Comparison of ENCODE assay signal across 8 mouse cellular contexts in genomic region chr13:107887366-107888230, GRCm38 (mm10).
A peak's percentile ranks its signal among the peaks of the same experiment; 100 is the strongest.
DNase-seq lines count a peak whose midpoint lies in the region; ATAC-seq and TF ChIP-seq lines count a peak whose summit lies in the region.

No protein-coding gene starts in this region.

- H3K9me3 ChIP-seq in ES-Bruce4 (replicated peaks; ENCODE audit: control insufficient read depth, insufficient read depth, low read length, poor library complexity, severe bottlenecking), result no peaks in the 10 kb centered on the region
- H3K9me3 ChIP-seq in heart, embryonic 16.5 days (replicated peaks; ENCODE audit: control insufficient read depth, low read length), result no peaks in the 10 kb centered on the region
- no peaks in the 10 kb centered on the region for H3K9me3 ChIP-seq in midbrain, embryonic 10.5 days (replicated peaks)

- H3K9ac ChIP-seq in ES-Bruce4 (ENCODE audit: low read depth, poor library complexity, severe bottlenecking), result peak overlapping the region; percentile 76
- peak overlapping the region; percentile 85 for H3K9ac ChIP-seq in heart, embryonic 16.5 days (ENCODE audit: low read length)

- intact Hi-C loops in gastrocnemius, adult 2 months (cut with DNase I), result loop anchor here (10.0 kb wide), 2 partner anchors 133 to 273 kb away; no protein-coding TSS in a partner anchor
- intact Hi-C loops in left cerebral cortex, postnatal 36 days (cut with DNase I), result loop anchor here (5.0 kb wide), 3 partner anchors 40 to 120 kb away; no protein-coding TSS in a partner anchor
- intact Hi-C loops in gastrocnemius, postnatal 14 days (cut with DNase I; ENCODE audit: low total_unique reads), result loop anchor here (10.0 kb wide), 2 partner anchors 133 to 157 kb away; partner anchors contain the start of gene Smim15

- H3K4me2 ChIP-seq in heart, embryonic 16.5 days (ENCODE audit: low read depth, low read length), result peak overlapping the region; percentile 69

- H3K36me3 ChIP-seq in ES-Bruce4 (ENCODE audit: control insufficient read depth, insufficient read depth, low read length, poor library complexity, severe bottlenecking), result no peaks in the 10 kb centered on the region
- no peaks in the 10 kb centered on the region for H3K36me3 ChIP-seq in heart, embryonic 16.5 days (ENCODE audit: control insufficient read depth, insufficient read depth)
- no peaks in the 10 kb centered on the region for H3K36me3 ChIP-seq in midbrain, embryonic 10.5 days

- WGBS in heart, embryonic 16.5 days, result 8% methylated on average over 16 of the region's 16 CpGs
- WGBS in midbrain, embryonic 10.5 days, result under 1% methylated on average over 16 of the region's 16 CpGs

- no peak for DNase-seq in gastrocnemius, adult 2 months
- no peak for DNase-seq in gastrocnemius, postnatal 25 days
- DNase-seq in midbrain, embryonic 10.5 days (ENCODE audit: low spot score), result peak; percentile 51
- no peak for DNase-seq in left cerebral cortex, postnatal 36 days (ENCODE audit: low spot score in 2 of 2)
- DNase-seq in right cerebral cortex, postnatal 14 days, result no peak
- no peak for DNase-seq in gastrocnemius, postnatal 14 days

- ATAC-seq in heart, embryonic 16.5 days (replicated peaks; ENCODE audit: extremely low read depth, insufficient read depth, low FRiP score), result no peak

- H3K4me1 ChIP-seq in ES-Bruce4 (ENCODE audit: control insufficient read depth, insufficient read depth, low read length), result no peaks in the 10 kb centered on the region
- H3K4me1 ChIP-seq in heart, embryonic 16.5 days (ENCODE audit: control insufficient read depth, insufficient read depth, low read length), result peaks cover 10% of the 10 kb centered on the region; the same call in 1 of the 2 replicates
- H3K4me1 ChIP-seq in midbrain, embryonic 10.5 days, result peaks cover 43% of the 10 kb centered on the region

- H3K27me3 ChIP-seq in ES-Bruce4 (ENCODE audit: control insufficient read depth, insufficient read depth, low read length, poor library complexity, severe bottlenecking), result peaks cover 18% of the 10 kb centered on the region
- H3K27me3 ChIP-seq in heart, embryonic 16.5 days (ENCODE audit: control insufficient read depth, insufficient read depth, low read length), result 0 out of 2 replicates have a peak, but pooled peaks cover 4% of the 10 kb centered on the region
- peaks cover 5% of the 10 kb centered on the region for H3K27me3 ChIP-seq in midbrain, embryonic 10.5 days (ENCODE audit: low read depth, poor library complexity, severe bottlenecking)

- TF ChIP-seq POLR2A in ES-Bruce4 (IDR thresholded peaks at IDR 0.05; ENCODE audit: insufficient read depth, low read length), result no peak

- H3K4me3 ChIP-seq in gastrocnemius, adult 2 months, result peak overlapping the region; percentile 90
- peak overlapping the region; percentile 54 for H3K4me3 ChIP-seq in ES-Bruce4 (ENCODE audit: low read depth, low read length)
- peak overlapping the region; percentile 83 for H3K4me3 ChIP-seq in heart, embryonic 16.5 days (ENCODE audit: low read length)
- H3K4me3 ChIP-seq in midbrain, embryonic 10.5 days, result peak overlapping the region; percentile 91

- no peak for TF ChIP-seq EP300 in ES-Bruce4 (IDR thresholded peaks at IDR 0.05; ENCODE audit: insufficient read depth, low read depth, low read length)

- no peak overlapping the region for H3K27ac ChIP-seq in gastrocnemius, adult 2 months
- H3K27ac ChIP-seq in ES-Bruce4 (ENCODE audit: insufficient read depth, low read length), result no peak overlapping the region
- H3K27ac ChIP-seq in heart, embryonic 16.5 days (ENCODE audit: low read length), result no peak overlapping the region
- peak overlapping the region; percentile 95 for H3K27ac ChIP-seq in midbrain, embryonic 10.5 days (replicated peaks)

- no peak for TF ChIP-seq CTCF in gastrocnemius, adult 2 months (IDR thresholded peaks at IDR 0.05)
- no peak for TF ChIP-seq CTCF in ES-Bruce4 (IDR thresholded peaks at IDR 0.05; ENCODE audit: low read depth, low read length)
